Mouse (Mus musculus): ENCODE measurements around the gene Gm17304.

The Gm17304 gene

DNA sequence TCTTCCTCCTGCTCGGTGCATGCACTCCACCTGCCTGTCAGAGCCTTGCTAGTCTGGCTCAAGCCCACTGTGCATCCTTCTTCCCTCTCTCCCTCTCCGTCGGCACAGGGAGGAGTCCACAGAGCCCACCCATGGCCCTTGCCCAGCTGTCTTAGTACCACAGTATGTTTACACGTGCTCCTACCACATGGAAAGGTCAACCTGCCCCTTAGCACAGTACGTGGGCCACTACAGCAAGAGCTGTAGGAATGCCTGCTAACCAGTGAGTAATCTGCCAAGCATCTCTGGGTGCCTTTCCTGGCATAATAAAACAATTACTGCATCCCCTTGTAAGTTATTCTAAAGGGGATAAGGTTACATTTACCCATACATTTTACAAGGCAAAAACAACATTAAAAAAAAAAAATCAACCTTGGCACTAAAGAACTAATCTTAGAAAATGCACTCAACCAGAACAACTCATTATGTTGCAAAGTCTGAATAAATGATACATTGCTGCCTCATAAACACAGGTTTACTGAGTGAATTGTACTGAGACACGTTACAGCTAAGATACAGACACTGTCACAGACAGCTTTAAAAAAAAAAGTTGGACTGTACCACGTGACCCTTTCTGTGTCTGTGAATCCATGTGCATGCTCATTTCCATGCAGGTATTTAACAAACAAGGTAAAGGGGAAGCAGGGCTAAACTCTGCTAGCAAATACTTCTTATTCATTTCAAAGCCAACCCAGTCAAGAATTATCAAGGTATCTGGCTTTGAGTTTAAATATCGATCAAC is 19.7 kb downstream of the Gm17304 start:
- no peak for DNase-seq

DNA sequence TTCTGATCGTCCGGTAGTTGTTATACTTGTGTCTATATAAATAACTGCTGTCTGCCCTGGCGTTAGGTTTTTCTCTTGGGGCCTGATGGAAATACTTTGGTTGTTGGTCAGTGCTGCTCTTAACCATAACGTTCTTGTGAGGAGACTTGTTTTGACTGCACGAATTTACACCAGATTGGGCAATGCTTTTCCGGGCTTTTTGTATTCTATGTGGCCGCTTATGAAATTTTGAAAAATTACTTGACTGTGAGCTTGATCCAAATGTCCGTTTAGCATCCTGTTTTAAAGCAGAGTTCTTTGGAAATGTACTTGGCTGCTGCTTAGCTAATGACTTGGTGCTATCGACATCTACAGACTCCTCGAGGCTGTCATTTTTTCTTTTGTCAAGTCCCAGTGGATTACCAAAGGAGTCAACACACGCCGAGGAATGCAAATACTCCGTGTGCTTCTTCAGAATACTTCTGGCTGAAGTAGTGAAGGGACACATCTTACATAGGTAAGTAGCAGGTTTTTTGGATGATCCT is 27.6 kb downstream of the Gm17304 start:
- DNase-seq, result no peak

DNA sequence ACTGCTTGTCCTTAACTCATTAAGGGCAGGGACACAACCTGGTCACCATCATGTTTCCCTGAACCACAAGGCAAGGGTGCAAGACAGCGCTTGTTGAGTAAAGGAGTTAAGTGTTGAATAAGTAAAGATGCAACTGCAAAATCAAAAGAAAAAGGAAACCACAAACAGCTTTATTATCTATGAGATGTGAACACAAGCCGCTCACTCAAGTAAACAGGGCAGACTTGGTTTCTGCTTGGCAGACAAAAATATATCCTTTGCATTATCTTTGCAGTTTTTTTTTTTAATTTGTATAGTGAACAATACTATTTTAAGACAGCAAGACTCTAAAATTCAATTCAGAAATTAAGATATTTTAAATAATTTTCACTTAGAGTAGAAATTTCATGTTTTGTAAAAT is 30.7 kb downstream of the Gm17304 start:
- DNase-seq, result no peak

DNA sequence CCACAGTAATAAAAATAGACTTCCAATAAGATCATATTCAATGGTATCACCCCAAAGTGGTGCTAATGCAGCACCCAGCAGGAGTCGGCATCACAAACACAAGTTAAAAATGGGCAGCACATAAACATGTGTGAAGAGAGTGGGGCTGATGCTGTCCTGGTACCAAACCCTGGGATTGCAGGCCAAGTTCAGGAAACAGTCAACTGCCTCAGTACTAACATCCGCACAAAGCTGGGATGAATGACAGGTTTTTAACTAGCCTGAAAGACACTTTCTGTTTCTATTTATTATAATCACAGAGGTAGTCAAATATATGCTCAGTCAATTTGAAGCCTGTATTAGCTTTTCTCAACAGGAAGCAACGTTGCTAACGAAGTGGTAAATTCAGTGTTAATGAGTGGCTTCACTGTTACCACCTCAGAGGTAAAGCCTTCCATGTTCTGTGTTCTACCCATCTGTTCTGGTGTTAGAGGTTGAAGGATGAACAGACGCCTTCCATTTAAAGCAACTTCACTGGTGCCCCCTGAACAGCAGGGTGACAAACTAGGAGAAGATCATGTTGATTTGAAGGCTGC is 31.4 kb downstream of the Gm17304 start:
- DNase-seq, result no peak

DNA sequence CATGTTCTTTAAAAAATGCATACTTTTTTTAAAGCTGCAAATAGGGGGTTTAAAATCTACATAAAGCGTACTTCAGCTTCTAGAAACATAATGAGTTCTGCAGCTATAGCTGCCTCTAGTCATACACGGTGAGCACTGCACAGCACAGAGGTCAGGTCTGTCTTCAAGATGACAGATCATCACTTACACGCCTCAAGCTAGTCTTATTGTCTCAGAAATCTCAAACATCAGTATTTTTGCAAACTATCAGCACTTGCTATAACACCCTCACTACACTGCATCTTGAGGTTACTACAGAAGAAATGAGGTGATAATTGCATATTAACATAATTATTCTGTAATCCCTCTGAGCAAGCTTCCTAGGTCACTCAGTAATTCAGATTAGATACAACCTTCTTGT is 33.0 kb downstream of the Gm17304 start:
- DNase-seq, result no peak

DNA sequence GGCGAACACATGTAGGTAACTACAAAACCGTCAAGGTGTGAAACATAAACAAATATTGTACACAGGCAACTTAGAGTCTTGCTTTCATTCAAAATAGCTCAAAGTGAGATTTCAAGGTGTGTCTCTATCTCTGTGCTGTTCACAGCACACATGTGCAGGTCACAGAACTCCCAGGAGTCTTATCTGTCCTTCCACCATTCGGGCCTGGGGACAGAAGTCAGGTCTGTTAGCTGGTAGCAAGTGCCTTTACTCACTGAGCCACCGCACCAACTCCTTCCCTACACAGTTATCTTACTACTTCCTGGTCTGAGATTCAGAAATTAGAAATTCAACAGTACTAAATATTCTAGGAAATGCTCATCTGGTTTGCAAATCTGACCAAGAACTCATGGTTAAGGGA is 34.5 kb downstream of the Gm17304 start:
- DNase-seq, result no peak

DNA sequence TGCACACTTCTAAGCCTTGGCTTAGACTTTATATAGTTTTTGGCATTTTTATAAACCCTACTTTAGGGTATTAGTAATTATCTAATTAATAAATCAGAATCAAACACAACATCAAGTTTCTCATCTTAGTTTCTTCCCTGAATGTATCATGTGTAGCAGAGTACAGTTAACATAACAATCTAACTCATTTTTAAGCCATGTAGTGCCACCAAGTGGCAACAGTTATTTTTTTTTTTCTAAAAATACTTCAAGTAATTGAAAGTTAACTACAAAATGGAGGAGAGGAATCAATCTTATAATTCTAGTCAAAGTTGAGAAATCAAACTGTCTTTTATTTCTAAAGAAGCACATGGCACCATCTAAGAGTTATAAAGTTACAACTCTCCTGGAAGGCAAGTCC is 40.5 kb downstream of the Gm17304 start:
- no peak for DNase-seq

DNA sequence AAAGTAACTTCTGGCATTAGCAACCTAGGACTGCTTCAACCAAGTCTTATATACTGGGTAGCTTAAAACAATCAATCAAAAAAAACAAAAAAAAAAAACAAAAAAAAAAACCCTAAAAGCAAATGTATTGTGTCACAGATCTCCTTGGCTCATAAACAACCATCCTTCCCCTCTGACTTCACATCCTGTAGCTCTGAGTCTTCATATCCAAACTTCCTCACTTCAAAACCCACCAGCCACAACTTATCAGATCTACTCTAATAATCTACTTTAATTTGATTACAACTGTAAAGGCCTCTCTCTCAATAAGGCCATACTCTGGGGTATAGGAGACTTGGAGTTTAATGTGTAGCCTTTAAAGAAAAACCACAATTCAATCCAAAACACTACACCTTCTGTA is 41.1 kb downstream of the Gm17304 start:
- DNase-seq, result no peak

DNA sequence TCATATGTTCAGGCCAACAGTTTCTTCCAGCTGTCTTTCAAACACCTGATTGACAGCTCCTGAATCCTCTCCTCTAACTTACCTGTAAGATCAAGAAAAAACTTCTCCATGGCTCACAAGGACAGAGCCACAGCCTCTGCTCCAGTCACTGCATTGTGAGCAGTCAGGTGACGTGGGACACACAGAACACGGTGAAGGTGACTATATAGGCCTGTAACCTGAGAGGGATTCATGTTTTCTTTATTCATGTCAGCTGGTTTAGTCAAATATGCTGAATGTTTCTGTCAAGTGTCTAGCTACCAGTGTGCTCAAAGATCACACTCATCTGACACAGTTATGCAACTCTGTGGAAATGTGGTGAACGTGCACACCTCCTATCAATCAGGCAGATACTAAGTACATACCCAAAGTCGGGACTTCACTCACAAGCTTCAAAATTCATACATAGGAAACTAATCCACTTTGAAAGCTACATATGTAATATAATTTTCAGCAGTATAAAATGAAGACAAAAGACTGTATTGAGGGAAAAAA is 43.4 kb downstream of the Gm17304 start:
- no peak for DNase-seq

DNA sequence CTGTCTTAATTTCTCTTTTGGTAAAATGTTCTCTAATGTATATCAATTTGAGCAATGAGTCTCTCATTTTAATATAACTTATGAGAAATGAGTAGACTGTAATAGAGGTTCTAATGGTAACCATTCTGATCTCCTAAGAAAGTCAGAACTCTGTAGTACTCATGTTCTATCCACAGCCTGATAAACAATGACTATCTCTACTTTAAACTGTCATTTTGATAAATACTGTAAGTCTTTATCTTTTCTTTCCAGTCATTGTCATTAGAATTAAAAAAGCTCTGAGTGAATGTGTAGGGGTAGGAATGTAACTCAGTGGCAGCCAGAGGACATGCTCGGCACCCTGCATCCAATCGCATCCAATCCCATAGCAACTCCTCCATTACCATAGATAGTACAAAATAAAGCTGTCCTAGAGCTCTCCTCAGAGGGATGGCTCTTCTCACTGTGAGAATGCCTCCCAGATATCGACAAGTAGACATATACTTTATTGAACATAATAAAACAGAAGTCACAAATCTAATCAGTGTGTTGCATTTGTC is 44.0 kb downstream of the Gm17304 start:
- no peak for DNase-seq

Measured in kidney, postnatal 14 days (tissue).